Mouse (Mus musculus) retina, postnatal 7 days (tissue): ENCODE results near the gene Adat2.

Source experiments
- DNase-seq: peaks from one replicate; pipeline ENCODE4 v3.0.0-alpha.2; 2012; ENCODE audit warnings: low read depth, low spot score

The Adat2 gene

GRCm38 (mm10) chr10:13596073-13596472 is 43.4 kb downstream of the Adat2 start:
- DNase-seq: no peak

GRCm38 (mm10) chr10:13596866-13597265 is 44.2 kb downstream of the Adat2 start:
- DNase-seq: no peak

- DNase-seq: no peak
Measured at GRCm38 (mm10) chr10:13597491-13597890, 44.8 kb downstream of the Adat2 start.

- DNase-seq: no peak
Measured at GRCm38 (mm10) chr10:13600926-13601325, 48.2 kb downstream of the Adat2 start.
